Mouse (Mus musculus) heart, embryonic 12.5 days (tissue): Measurements from ENCODE around the gene Gal3st2b. TPM values are rescaled to one million over a fixed set of nuclear protein-coding genes. Genes with fewer than 3 reads are reported as not detected.
A peak's percentile ranks its signal among the peaks of the same experiment; 100 is the strongest.
"Not testable (repeated sequence)": the region's sequence is repeated elsewhere in the genome, so short reads cannot be mapped to it uniquely, and the experiment has no call there.

Experiments
- ATAC-seq: fragments of 200-750 bp; cut with Nextera tagmentation; 2 replicates; pipeline ENCODE4 v1.8.0; 2017; ENCODE audit warnings: moderate TSS enrichment, moderate library complexity; ENCODE audit not compliant: insufficient number of reproducible peaks, low FRiP score
- H3K27ac ChIP-seq: fragments of 300-500 bp; sonication (generic); 2 replicates; pipeline ENCODE4 v1.5.1; 2016; ENCODE audit warnings: mild to moderate bottlenecking, moderate library complexity; ENCODE audit not compliant: poor library complexity, severe bottlenecking
- H3K27me3 ChIP-seq: fragments of 300-500 bp; sonication (generic); replicated peaks from 2 replicates; pipeline ENCODE4 v1.6.1; 2016; ENCODE audit warnings: mild to moderate bottlenecking, moderate library complexity
- H3K36me3 ChIP-seq: fragments of 300-500 bp; sonication (generic); 2 replicates; pipeline ENCODE4 v1.6.1; 2016; ENCODE audit warnings: mild to moderate bottlenecking, moderate library complexity
- H3K4me1 ChIP-seq: fragments of 300-500 bp; sonication (generic); replicated peaks from 2 replicates; pipeline ENCODE4 v1.6.1; 2016; ENCODE audit warnings: mild to moderate bottlenecking
- H3K4me2 ChIP-seq: fragments of 300-500 bp; sonication (generic); 2 replicates; pipeline ENCODE4 v1.6.1; 2016; ENCODE audit warnings: mild to moderate bottlenecking, moderate library complexity
- H3K4me3 ChIP-seq: fragments of 300-500 bp; sonication (generic); 2 replicates; pipeline ENCODE4 v1.5.1; 2016; ENCODE audit warnings: mild to moderate bottlenecking
- H3K9ac ChIP-seq: fragments of 300-500 bp; sonication (generic); 2 replicates; pipeline ENCODE4 v1.6.1; 2016; ENCODE audit warnings: mild to moderate bottlenecking, moderate library complexity
- H3K9me3 ChIP-seq: fragments of 300-500 bp; sonication (generic); replicated peaks from 2 replicates; pipeline ENCODE4 v1.6.1; 2016; ENCODE audit warnings: mild to moderate bottlenecking, moderate library complexity
- WGBS: fragments of 180-500 bp; shearing (Covaris S2); methylation state at CpG from one replicate; pipeline ENCODE4 v1.1.7; 2016; 5-methylcytosine and 5-hydroxymethylcytosine counted together
- polyA plus RNA-seq: library from polyadenylated mRNA; unstranded; fragments of >200 nt; fragmentation: Nextera tagmentation; extraction: Ambion mirVana; gene quantifications from 2 replicates; pipeline ENCODE4 v1.2.1, GENCODE M21; 2016

Gal3st2b gene
- polyA plus RNA-seq, 1 experiment from 2014 or later: 0.08 TPM

- H3K4me1 ChIP-seq, H3K27ac ChIP-seq, H3K4me3 ChIP-seq, H3K9ac ChIP-seq, H3K9me3 ChIP-seq, H3K4me2 ChIP-seq, H3K27me3 ChIP-seq, H3K36me3 ChIP-seq, ATAC-seq: not testable (repeated sequence)
- WGBS: 74% methylated on average over 3 of the region's 3 CpGs
Measured at GRCm38 (mm10) chr1:93919321-93919720, 1.2 kb downstream of the Gal3st2b start.

DNA sequence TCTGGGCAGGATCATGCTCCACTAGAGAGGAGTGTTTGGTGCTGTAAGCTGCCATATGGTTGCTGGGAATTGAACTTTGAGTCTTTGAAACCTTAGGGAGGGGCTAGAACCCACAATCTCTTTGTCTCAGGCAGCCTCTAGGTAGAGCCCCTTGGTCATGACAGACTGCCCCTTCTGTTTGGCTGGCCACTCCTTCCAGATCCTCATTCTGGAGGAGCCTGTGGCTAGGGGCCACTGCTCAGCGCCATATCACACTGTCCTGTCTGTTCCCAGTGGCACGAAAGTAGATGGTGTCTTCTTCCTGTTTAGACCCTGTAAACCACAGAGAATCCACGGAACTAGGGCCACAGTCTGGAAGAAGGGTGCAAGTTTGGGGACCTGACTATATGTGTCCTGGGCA lies 4.5 kb downstream of the Gal3st2b start:
- H3K27ac ChIP-seq, H3K4me2 ChIP-seq, H3K4me3 ChIP-seq, H3K4me1 ChIP-seq, H3K9me3 ChIP-seq, H3K36me3 ChIP-seq, H3K27me3 ChIP-seq, H3K9ac ChIP-seq, ATAC-seq: not testable (repeated sequence)
- 75% methylated on average over 3 of the region's 3 CpGs for WGBS

- 43% methylated on average over 2 of the region's 2 CpGs for WGBS
Measured at GRCm38 (mm10) chr1:93923098-93923497, 5.0 kb downstream of the Gal3st2b start.

GRCm38 (mm10) chr1:93935378-93935777 lies 17.3 kb downstream of the Gal3st2b start:
- H3K9ac ChIP-seq, ATAC-seq, H3K4me3 ChIP-seq, H3K9me3 ChIP-seq, H3K4me2 ChIP-seq, H3K27ac ChIP-seq, H3K27me3 ChIP-seq, H3K4me1 ChIP-seq, H3K36me3 ChIP-seq: not testable (repeated sequence)
- WGBS: 93% methylated on average over 1 of the region's 1 CpGs

More at GRCm38 (mm10) chr1:93923098-93923497, 5.0 kb downstream of the Gal3st2b start:
- not testable (repeated sequence) for H3K4me2 ChIP-seq, H3K27me3 ChIP-seq, H3K4me1 ChIP-seq, H3K4me3 ChIP-seq, H3K36me3 ChIP-seq, H3K9me3 ChIP-seq, H3K27ac ChIP-seq, H3K9ac ChIP-seq
- 0 out of 2 replicates have a peak, but pooled peaks have one; percentile 31 for ATAC-seq

- H3K9ac ChIP-seq, H3K36me3 ChIP-seq, H3K4me2 ChIP-seq, H3K9me3 ChIP-seq, ATAC-seq, H3K4me3 ChIP-seq, H3K4me1 ChIP-seq, H3K27ac ChIP-seq, H3K27me3 ChIP-seq: not testable (repeated sequence)
- 40% methylated on average over 1 of the region's 1 CpGs for WGBS
Measured at GRCm38 (mm10) chr1:93937807-93938206, 19.7 kb downstream of the Gal3st2b start.

GRCm38 (mm10) chr1:93938415-93938814 lies 20.3 kb downstream of the Gal3st2b start:
- H3K36me3 ChIP-seq, ATAC-seq, H3K27me3 ChIP-seq, H3K27ac ChIP-seq, H3K9ac ChIP-seq, H3K4me3 ChIP-seq, H3K9me3 ChIP-seq, H3K4me1 ChIP-seq, H3K4me2 ChIP-seq: not testable (repeated sequence)
- WGBS: 84% methylated on average over 7 of the region's 7 CpGs

DNA sequence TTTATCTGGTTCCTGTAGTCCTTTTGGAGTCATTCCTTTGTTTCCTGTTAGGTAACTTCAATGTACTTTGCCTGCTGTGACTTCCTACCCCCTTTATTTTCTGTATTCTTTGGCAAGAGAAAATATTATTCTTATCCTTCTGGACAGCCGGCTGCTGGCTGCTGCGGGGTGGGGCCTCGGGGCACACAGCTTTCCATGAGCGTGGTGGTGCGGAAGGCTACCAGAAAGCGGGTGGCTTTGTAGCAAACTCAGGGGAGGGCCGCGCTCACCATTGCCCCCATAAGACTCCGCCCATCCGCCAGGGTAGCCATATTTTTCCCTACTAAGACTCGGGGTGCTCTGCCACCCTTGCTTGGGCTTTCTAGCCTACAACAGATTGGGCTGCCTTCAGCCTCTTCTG lies 31.0 kb downstream of the Gal3st2b start:
- H3K36me3 ChIP-seq, H3K4me1 ChIP-seq, H3K4me3 ChIP-seq, H3K27ac ChIP-seq, H3K9ac ChIP-seq, H3K27me3 ChIP-seq, H3K9me3 ChIP-seq, H3K4me2 ChIP-seq: not testable (repeated sequence)
- peak; percentile 85 for ATAC-seq
- WGBS: no CpG with 5 or more reads among the region's 11 CpGs

- H3K9ac ChIP-seq, H3K4me1 ChIP-seq, H3K9me3 ChIP-seq, H3K27me3 ChIP-seq, H3K27ac ChIP-seq, H3K4me2 ChIP-seq, H3K4me3 ChIP-seq, H3K36me3 ChIP-seq: not testable (repeated sequence)
- WGBS: no CpG with 5 or more reads among the region's 1 CpGs
- 0 out of 2 replicates have a peak, but pooled peaks have one; percentile 45 for ATAC-seq
Measured at GRCm38 (mm10) chr1:93966489-93966888, 48.4 kb downstream of the Gal3st2b start.

DNA sequence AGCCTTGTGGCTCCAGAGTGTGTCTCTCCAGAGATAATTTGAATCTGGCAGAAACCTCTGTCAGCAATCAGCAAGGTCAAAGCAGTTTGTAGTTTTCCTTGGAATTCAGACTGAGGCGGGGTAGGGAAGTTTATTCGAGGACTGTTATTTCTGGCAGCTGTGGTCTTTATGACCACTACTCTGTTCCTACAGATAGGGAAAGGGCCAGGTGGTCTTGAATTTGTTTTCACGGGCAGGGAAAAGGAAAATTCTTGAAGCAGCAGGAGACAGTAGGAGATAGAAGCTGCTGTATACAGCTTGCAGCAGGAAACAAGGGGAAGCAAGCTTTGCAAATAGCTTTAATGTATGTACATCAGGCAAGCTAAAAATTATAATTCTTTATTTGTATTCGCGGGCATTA lies 52.3 kb downstream of the Gal3st2b start:
- H3K36me3 ChIP-seq, H3K9ac ChIP-seq, H3K27ac ChIP-seq, H3K27me3 ChIP-seq, H3K4me3 ChIP-seq, H3K4me2 ChIP-seq, H3K9me3 ChIP-seq, H3K4me1 ChIP-seq: not testable (repeated sequence)
- ATAC-seq: peak; percentile 79
- WGBS: 33% methylated on average over 4 of the region's 5 CpGs

- H3K4me2 ChIP-seq, H3K27me3 ChIP-seq, H3K36me3 ChIP-seq, H3K27ac ChIP-seq, H3K9me3 ChIP-seq, H3K4me1 ChIP-seq, H3K4me3 ChIP-seq, ATAC-seq, H3K9ac ChIP-seq: not testable (repeated sequence)
- WGBS: no CpG with 5 or more reads among the region's 4 CpGs
Measured at GRCm38 (mm10) chr1:93970797-93971196, 52.7 kb downstream of the Gal3st2b start.

DNA sequence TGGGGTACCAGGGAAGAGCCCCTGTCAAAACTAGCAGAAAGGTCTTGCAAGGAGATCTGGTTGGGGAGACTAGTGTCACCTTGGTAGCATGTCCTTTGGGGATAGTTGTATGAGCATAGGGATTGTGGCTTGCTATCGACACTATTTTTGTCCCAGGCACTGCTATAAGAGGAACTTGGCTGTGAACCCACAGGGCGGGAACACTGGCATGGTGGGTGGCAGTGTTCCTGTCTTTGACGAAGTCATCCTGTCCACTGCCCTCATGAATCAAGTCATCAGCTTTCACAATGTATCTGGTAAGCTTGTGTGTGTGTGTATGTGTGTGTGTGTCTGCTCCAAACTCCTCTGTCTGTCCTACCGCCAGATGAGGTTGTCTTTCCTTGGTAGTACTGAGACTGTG lies 57.7 kb downstream of the Gal3st2b start:
- H3K27me3 ChIP-seq, H3K9ac ChIP-seq, H3K36me3 ChIP-seq, H3K4me3 ChIP-seq, ATAC-seq, H3K4me2 ChIP-seq, H3K9me3 ChIP-seq, H3K27ac ChIP-seq, H3K4me1 ChIP-seq: not testable (repeated sequence)
- 69% methylated on average over 3 of the region's 4 CpGs for WGBS

GRCm38 (mm10) chr1:93978287-93978686 lies 60.2 kb downstream of the Gal3st2b start:
- not testable (repeated sequence) for ATAC-seq, H3K27ac ChIP-seq, H3K9me3 ChIP-seq, H3K4me1 ChIP-seq, H3K9ac ChIP-seq, H3K36me3 ChIP-seq, H3K4me2 ChIP-seq, H3K27me3 ChIP-seq, H3K4me3 ChIP-seq
- WGBS: no CpG with 5 or more reads among the region's 7 CpGs
